Mouse (Mus musculus) CH12.LX (cell line): ENCODE data around the gene Il17c. TPM values are rescaled to one million over a fixed set of nuclear protein-coding genes. Genes with fewer than 3 reads are reported as not detected.
A peak's percentile ranks its signal among the peaks of the same experiment; 100 is the strongest.

Experiments
- DNase-seq: peaks from one replicate; pipeline ENCODE4 v3.0.0-alpha.2; 2013; ENCODE audit errors: extremely low read depth
- H3K27ac ChIP-seq: 2 replicates; pipeline ENCODE4 v1.5.1; 2012; ENCODE audit warnings: low read depth, mild to moderate bottlenecking, control low read depth, moderate library complexity; ENCODE audit not compliant: insufficient read depth
- H3K27me3 ChIP-seq: replicated peaks from 2 replicates; pipeline ENCODE3; 2012; ENCODE audit warnings: inconsistent platforms
- H3K36me3 ChIP-seq, 2 experiments: replicated peaks in 1 of 2; 2 replicates each; pipeline versions ENCODE3 to v1.6.1; 2012; ENCODE audit warnings: inconsistent platforms in 1 of 2, low read length in 1 of 2, mild to moderate bottlenecking in 1 of 2, mixed read lengths in 1 of 2, moderate library complexity in 1 of 2; ENCODE audit not compliant: control insufficient read depth in 1 of 2, insufficient read depth in 1 of 2
- H3K4me1 ChIP-seq, 2 experiments: 2 replicates each; pipeline ENCODE4 v1.6.1; 2012; ENCODE audit warnings: inconsistent platforms in 1 of 2, moderate library complexity in 1 of 2; ENCODE audit not compliant: insufficient read depth in 2 of 2, control insufficient read depth in 1 of 2
- H3K4me2 ChIP-seq: 2 replicates; pipeline ENCODE4 v1.6.1; 2012; ENCODE audit warnings: low read depth, mild to moderate bottlenecking, control low read depth; ENCODE audit not compliant: poor library complexity, insufficient read depth, severe bottlenecking
- H3K4me3 ChIP-seq, 3 experiments: fragments of 150-350 bp in 1 of 3; sonication (generic) in 1 of 3; replicated peaks in 1 of 3; 2 replicates each; pipeline versions ENCODE3 to v1.5.1; 2011 to 2012; ENCODE audit warnings: low read depth in 2 of 3, low read length in 2 of 3, mild to moderate bottlenecking in 2 of 3, moderate library complexity in 2 of 3, control low read depth in 1 of 3, improper control_type of control experiment in 1 of 3, inconsistent platforms in 1 of 3, mixed read lengths in 1 of 3; ENCODE audit not compliant: poor library complexity in 1 of 3
- H3K79me2 ChIP-seq: replicated peaks from 2 replicates; pipeline ENCODE4 v1.6.1; 2012; ENCODE audit warnings: mild to moderate bottlenecking, moderate library complexity; ENCODE audit not compliant: control insufficient read depth, poor library complexity, insufficient read depth, severe bottlenecking; ENCODE audit errors: extremely low read depth
- H3K9ac ChIP-seq: 2 replicates; pipeline ENCODE4 v1.6.1; 2012; ENCODE audit warnings: low read depth, mild to moderate bottlenecking, control low read depth, moderate library complexity; ENCODE audit not compliant: insufficient read depth
- H3K9me3 ChIP-seq: replicated peaks from 2 replicates; pipeline ENCODE3; 2012; ENCODE audit warnings: low read length, inconsistent platforms, mixed read lengths
- BHLHE40 ChIP-seq: IDR thresholded peaks from 2 replicates; pipeline ENCODE4 v1.6.1; 2011; ENCODE audit warnings: mild to moderate bottlenecking, low read depth, low read length, improper control_type of control experiment
- CHD1 ChIP-seq: IDR thresholded peaks from 2 replicates; pipeline ENCODE4 v1.6.1; 2012; ENCODE audit warnings: low read depth, low read length, improper control_type of control experiment, inconsistent platforms
- CTCF ChIP-seq, 2 experiments: IDR thresholded peaks in 1 of 2; conservative IDR thresholded peaks in 1 of 2; 2 replicates each; pipeline ENCODE4 v1.5.1; 2011 to 2012; ENCODE audit warnings: low read depth in 2 of 2, low read length in 2 of 2, improper control_type of control experiment in 1 of 2, inconsistent platforms in 1 of 2, mild to moderate bottlenecking in 1 of 2, moderate library complexity in 1 of 2
- E2F4 ChIP-seq: IDR thresholded peaks from 2 replicates; pipeline ENCODE4 v1.6.1; 2011; ENCODE audit warnings: low read depth, low read length, improper control_type of control experiment; ENCODE audit not compliant: insufficient replicate concordance
- ELF1 ChIP-seq: IDR thresholded peaks from 2 replicates; pipeline ENCODE4 v1.6.1; 2014; ENCODE audit warnings: low read depth, mild to moderate bottlenecking, inconsistent platforms, low read length, improper control_type of control experiment
- EP300 ChIP-seq: IDR thresholded peaks from 2 replicates; pipeline ENCODE4 v1.6.1; 2011; ENCODE audit warnings: low read length, improper control_type of control experiment
- ETS1 ChIP-seq: conservative IDR thresholded peaks from 2 replicates; pipeline ENCODE4 v1.6.1; 2012; ENCODE audit warnings: low read depth, mild to moderate bottlenecking, inconsistent platforms, low read length, improper control_type of control experiment, moderate library complexity
- HCFC1 ChIP-seq: IDR thresholded peaks from 2 replicates; pipeline ENCODE4 v1.6.1; 2012; ENCODE audit warnings: low read depth, mild to moderate bottlenecking, inconsistent platforms, low read length, improper control_type of control experiment
- IRF4 ChIP-seq: IDR thresholded peaks from 2 replicates; pipeline ENCODE4 v1.6.1; 2014; ENCODE audit warnings: low read depth, mild to moderate bottlenecking, inconsistent platforms, low read length, improper control_type of control experiment
- KAT2A ChIP-seq: IDR thresholded peaks from 2 replicates; pipeline ENCODE4 v1.6.1; 2012; ENCODE audit warnings: low read length, improper control_type of control experiment, inconsistent platforms; ENCODE audit not compliant: insufficient replicate concordance
- MAFK ChIP-seq: IDR thresholded peaks from 2 replicates; pipeline ENCODE4 v1.6.1; 2011; ENCODE audit warnings: low read length, improper control_type of control experiment; ENCODE audit not compliant: insufficient replicate concordance
- MAX ChIP-seq: IDR thresholded peaks from 2 replicates; pipeline ENCODE4 v1.6.1; 2011; ENCODE audit warnings: low read length, improper control_type of control experiment
- MAZ ChIP-seq: IDR thresholded peaks from 2 replicates; pipeline ENCODE4 v1.6.1; 2012; ENCODE audit warnings: low read depth, mild to moderate bottlenecking, inconsistent platforms, low read length, improper control_type of control experiment, moderate library complexity
- MYC ChIP-seq: IDR thresholded peaks from 2 replicates; pipeline ENCODE4 v1.6.1; 2011; ENCODE audit warnings: low read depth, mild to moderate bottlenecking, improper control_type of control experiment, low read length
- NELFE ChIP-seq: IDR thresholded peaks from 2 replicates; pipeline ENCODE4 v1.6.1; 2011; ENCODE audit warnings: low read depth, low read length, improper control_type of control experiment
- NRF1 ChIP-seq: IDR thresholded peaks from 2 replicates; pipeline ENCODE4 v1.6.1; 2014; ENCODE audit warnings: low read depth, mild to moderate bottlenecking, inconsistent platforms, low read length, improper control_type of control experiment, moderate library complexity
- PAX5 ChIP-seq: IDR thresholded peaks from 2 replicates; pipeline ENCODE4 v1.6.1; 2012; ENCODE audit warnings: low read length, inconsistent platforms, mixed read lengths
- POLR2A ChIP-seq: IDR thresholded peaks from 2 replicates; pipeline ENCODE4 v1.6.1; 2011; ENCODE audit warnings: low read depth, mild to moderate bottlenecking, improper control_type of control experiment, low read length
- RAD21 ChIP-seq: IDR thresholded peaks from 2 replicates; pipeline ENCODE4 v1.6.1; 2011; ENCODE audit warnings: low read depth, mild to moderate bottlenecking, low read length, improper control_type of control experiment, moderate library complexity
- SIN3A ChIP-seq: IDR thresholded peaks from 2 replicates; pipeline ENCODE4 v1.6.1; 2012; ENCODE audit warnings: low read length, improper control_type of control experiment, inconsistent platforms
- SMC3 ChIP-seq: IDR thresholded peaks from 2 replicates; pipeline ENCODE4 v1.6.1; 2011; ENCODE audit warnings: low read depth, low read length, improper control_type of control experiment
- TBP ChIP-seq: conservative IDR thresholded peaks from 2 replicates; pipeline ENCODE4 v1.6.1; 2011; ENCODE audit warnings: low read depth, low read length, improper control_type of control experiment
- TCF12 ChIP-seq: IDR thresholded peaks from 2 replicates; pipeline ENCODE4 v1.6.1; 2014; ENCODE audit warnings: low read depth, mild to moderate bottlenecking, inconsistent platforms, low read length, improper control_type of control experiment
- USF1 ChIP-seq: IDR thresholded peaks from 2 replicates; pipeline ENCODE4 v1.6.1; 2014; ENCODE audit warnings: low read depth, mild to moderate bottlenecking, inconsistent platforms, low read length, improper control_type of control experiment
- USF2 ChIP-seq: conservative IDR thresholded peaks from 2 replicates; pipeline ENCODE4 v1.6.1; 2011; ENCODE audit warnings: low read depth, low read length, improper control_type of control experiment
- ZC3H11A ChIP-seq: IDR thresholded peaks from 2 replicates; pipeline ENCODE4 v1.6.1; 2012; ENCODE audit warnings: low read depth, mild to moderate bottlenecking, inconsistent platforms, low read length, improper control_type of control experiment
- ZKSCAN1 ChIP-seq: IDR thresholded peaks from 2 replicates; pipeline ENCODE4 v1.6.1; 2012; ENCODE audit warnings: low read depth, inconsistent platforms, low read length, improper control_type of control experiment, borderline replicate concordance
- ZMIZ1 ChIP-seq: IDR thresholded peaks from 2 replicates; pipeline ENCODE4 v1.6.1; 2012; ENCODE audit warnings: low read depth, mild to moderate bottlenecking, inconsistent platforms, low read length, improper control_type of control experiment
- dilution Hi-C: fragments of 300-500 bp; cut with MboI; formaldehyde crosslinking; loops from 2 replicates; pipeline ENCODE4 v1.14.3; 2020; ENCODE audit warnings: low sequenced_read_pairs; ENCODE audit not compliant: extremely low pct_unique_long_range_greater_than_20kb, extremely low pct_ligation_motif_present
- in situ Hi-C: fragments of 300-500 bp; cut with MboI; formaldehyde crosslinking; loops from 3 replicates; pipeline ENCODE4 v1.14.3; 2019; ENCODE audit warnings: low sequenced_read_pairs, low pct_ligation_motif_present, low pct_unique_long_range_greater_than_20kb, mixed read lengths
- polyA plus RNA-seq: library from polyadenylated mRNA; unstranded; fragments of >175 nt; gene quantifications from 2 replicates; pipeline ENCODE4 v1.2.1, GENCODE M21; 2012; ENCODE audit warnings: low read depth; ENCODE audit not compliant: insufficient read length
- total RNA-seq, 2 experiments: library from RNA; depleted of rRNA; stranded (reverse); fragments of 300-350 nt in 1 of 2; fragments of >200 nt in 1 of 2; gene quantifications; 2 replicates each; pipeline ENCODE4 v1.2.3; 2012 to 2014

The Il17c gene
- total and polyA plus RNA-seq, 3 experiments = 0.33 TPM; not detected in 2

DNA sequence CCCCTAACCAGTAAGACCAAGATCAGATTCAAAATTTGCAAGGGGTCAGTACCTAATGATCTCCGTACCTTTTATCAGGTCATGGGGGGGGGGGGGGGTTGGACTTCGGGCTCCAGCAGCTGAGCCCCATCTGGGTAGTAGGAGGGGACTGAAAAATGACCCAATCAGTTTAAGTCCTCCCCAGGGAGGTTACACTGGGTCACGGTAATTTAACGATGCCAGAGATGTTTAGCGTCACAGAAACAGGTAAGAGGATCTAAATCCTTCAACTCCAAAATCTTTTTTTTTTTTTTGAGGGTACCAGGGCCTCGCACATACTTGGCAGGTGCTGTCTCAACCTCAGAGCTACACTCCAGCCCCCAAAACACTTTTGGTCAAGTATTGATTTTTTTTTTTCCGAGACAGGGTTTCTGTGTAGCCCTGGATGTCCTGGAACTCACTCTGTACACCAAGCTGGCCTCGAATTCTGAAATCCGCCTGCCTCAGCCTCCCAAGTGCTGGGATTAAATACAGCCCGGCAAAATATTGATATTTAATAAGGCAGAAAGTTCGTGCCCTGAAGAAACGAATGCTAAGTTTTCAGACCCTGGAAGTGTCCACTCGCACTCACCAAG is 46.0 kb upstream of the Il17c start:
- DNase-seq = no peak
- Histone ChIP-seq H3K27me3 (no peaks in the 10 kb centered on the region), H3K4me1 (peaks cover 17 to 54% of the 10 kb centered on the region in 2 experiments), H3K4me2 (peak overlapping the region; percentile 82; the same call in 1 of the 2 replicates), H3K9me3 (no peaks in the 10 kb centered on the region), H3K9ac (peak overlapping the region; percentile 82), H3K36me3 (peaks cover 19 to 44% of the 10 kb centered on the region in 2 experiments), H3K4me3 (peak overlapping the region; percentile 55 to 83 (median 67)), H3K27ac (no peak overlapping the region), H3K79me2 (peaks cover 37% of the 10 kb centered on the region)
- TF ChIP-seq HCFC1 (no peak), ZC3H11A (no peak), KAT2A (no peak), NRF1 (no peak), SIN3A (no peak; the same call in 1 of the 2 replicates), SMC3 (no peak), TCF12 (no peak), NELFE (no peak)
- in situ Hi-C loops = no loop called here
- dilution Hi-C loops = no loop called here

GRCm38 (mm10) chr8:122376365-122377231 is 45.2 kb upstream of the Il17c start, which contains the start of gene Zc3h18:
Gene Zc3h18 (plus strand): TSS chr8:122376609.
- peak within 1 kb of the TSS; percentile 82 for H3K27ac ChIP-seq
- H3K79me2 ChIP-seq = peaks cover 45% of the 10 kb centered on the region
- H3K9ac ChIP-seq = peak within 1 kb of the TSS; percentile 82
- peak within 1 kb of the TSS; percentile 96 for H3K4me2 ChIP-seq
- peak; percentile 97 for DNase-seq
- peaks cover 17 to 47% of the 10 kb centered on the region in 2 experiments for H3K4me1 ChIP-seq
- H3K27me3 ChIP-seq = no peaks in the 10 kb centered on the region
- H3K36me3 ChIP-seq = peaks cover 21 to 49% of the 10 kb centered on the region in 2 experiments
- H3K4me3 ChIP-seq = peak within 1 kb of the TSS; percentile 78 to 83 (median 79)
- no peaks in the 10 kb centered on the region for H3K9me3 ChIP-seq
- in situ Hi-C loops = no loop called here
- dilution Hi-C loops = no loop called here
- TF ChIP-seq USF2 (no peak), CTCF (conservative IDR thresholded peaks at IDR 0.05 in 1 of 2, IDR thresholded peaks at IDR 0.05 in 1 of 2; ENCODE audit: low read depth in 2 of 2, low read length in 2 of 2) (no peak), KAT2A (peak; percentile 74; the same call in 1 of the 2 replicates), MYC (no peak; the same call in 1 of the 2 replicates), SIN3A (peak; percentile 53; the same call in 1 of the 2 replicates), MAFK (no peak), SMC3 (no peak), BHLHE40 (0 out of 2 replicates have a peak, but pooled peaks have one; percentile 35), ETS1 (peak; percentile 6; the same call in 1 of the 2 replicates), PAX5 (no peak), CHD1 (no peak), MAX (peak; percentile 16; the same call in 1 of the 2 replicates), RAD21 (no peak), ZMIZ1 (no peak; the same call in 1 of the 2 replicates), TCF12 (peak; percentile 67), TBP (0 out of 2 replicates have a peak, but pooled peaks have one; percentile 14), EP300 (no peak), ZC3H11A (no peak), MAZ (0 out of 2 replicates have a peak, but pooled peaks have one; percentile 30), USF1 (no peak), POLR2A (peak; percentile 93), ZKSCAN1 (no peak), ELF1 (peak; percentile 95), IRF4 (peak; percentile 39), NELFE (peak; percentile 81), E2F4 (peak; percentile 80; the same call in 1 of the 2 replicates), HCFC1 (peak; percentile 92)
